Mouse (Mus musculus): ENCODE data around the gene Cadm1. TPM values are rescaled to one million over a fixed set of nuclear protein-coding genes. Genes with fewer than 3 reads are reported as not detected.

The Cadm1 gene
- total and polyA plus RNA-seq, 3 experiments, result 0.14 to 0.31 TPM; not detected in 1

DNA sequence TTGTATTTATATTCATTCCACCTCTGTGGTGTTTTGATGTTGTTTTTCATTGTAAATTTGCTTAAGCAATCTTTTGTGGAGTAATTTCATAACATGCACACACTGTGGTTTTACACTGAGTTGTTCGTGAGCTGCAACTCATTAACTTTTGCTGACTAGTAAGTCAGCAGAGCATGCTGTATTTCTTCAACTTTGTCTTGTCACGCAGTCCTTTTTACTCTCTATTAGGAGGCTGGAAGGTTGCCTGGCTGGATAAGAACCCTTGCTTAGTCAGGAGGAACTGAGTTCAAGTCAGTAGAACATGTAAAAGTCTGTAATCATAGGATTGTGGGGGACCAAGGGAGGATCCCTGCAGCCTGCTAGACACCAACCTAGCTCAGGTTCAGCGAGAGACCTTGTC, 185.4 kb downstream of the Cadm1 start:
- no peaks in the 10 kb centered on the region for H3K79me2 ChIP-seq (ENCODE audit: control insufficient read depth, insufficient read depth, low read length, poor library complexity)
- H3K36me3 ChIP-seq (ENCODE audit: control insufficient read depth in 1 of 2, insufficient read depth in 2 of 2, low read length in 2 of 2), result no peaks in the 10 kb centered on the region
- TF ChIP-seq ZC3H11A (IDR thresholded peaks at IDR 0.05; ENCODE audit: low read depth, low read length), result no peak
- TF ChIP-seq ZKSCAN1 (IDR thresholded peaks at IDR 0.05; ENCODE audit: low read depth, low read length), result no peak
- TF ChIP-seq EP300 (IDR thresholded peaks at IDR 0.05; ENCODE audit: low read depth in 1 of 2, low read length in 2 of 2), result no peak
- TF ChIP-seq USF1 (IDR thresholded peaks at IDR 0.05; ENCODE audit: low read depth, low read length), result no peak
- no peak for TF ChIP-seq BHLHE40 (IDR thresholded peaks at IDR 0.05; ENCODE audit: borderline replicate concordance, low read depth, low read length)
- TF ChIP-seq POLR2AphosphoS5 (IDR thresholded peaks at IDR 0.05; ENCODE audit: borderline replicate concordance, low read depth, low read length), result no peak
- TF ChIP-seq MAX (IDR thresholded peaks at IDR 0.05; ENCODE audit: low read length), result no peak
- TF ChIP-seq POLR2A (IDR thresholded peaks at IDR 0.05; ENCODE audit: control insufficient read depth in 1 of 2, insufficient read depth in 1 of 2, low read depth in 1 of 2, low read length in 2 of 2, poor library complexity in 1 of 2), result no peak
- no peak for TF ChIP-seq GATA1 (IDR thresholded peaks at IDR 0.05; ENCODE audit: low read depth, low read length)
- TF ChIP-seq JUND (IDR thresholded peaks at IDR 0.05; ENCODE audit: low read depth, low read length), result no peak
- TF ChIP-seq KAT2A (conservative IDR thresholded peaks at IDR 0.05; ENCODE audit: low read depth, low read length), result no peak
- no peak for TF ChIP-seq MAFK (IDR thresholded peaks at IDR 0.05; ENCODE audit: borderline replicate concordance, low read depth, low read length)
- TF ChIP-seq RAD21 (IDR thresholded peaks at IDR 0.05; ENCODE audit: low read depth, low read length), result no peak
- TF ChIP-seq POLR2AphosphoS2 (IDR thresholded peaks at IDR 0.05; ENCODE audit: low read length), result no peak
- no peak for TF ChIP-seq MEF2A (IDR thresholded peaks at IDR 0.05; ENCODE audit: extremely low read depth, insufficient replicate concordance, low read depth, low read length, poor library complexity, severe bottlenecking)
- no peak overlapping the region for H3K4me3 ChIP-seq (ENCODE audit: control insufficient read depth in 1 of 2, insufficient read depth in 1 of 2, low read depth in 2 of 2, low read length in 2 of 2)
- no peaks in the 10 kb centered on the region for H3K4me1 ChIP-seq (ENCODE audit: control insufficient read depth in 1 of 2, insufficient read depth in 2 of 2, low read length in 2 of 2)
- H3K27me3 ChIP-seq (ENCODE audit: control insufficient read depth in 1 of 2, insufficient read depth in 2 of 2, low read length in 2 of 2), result no peaks in the 10 kb centered on the region
- H3K9me3 ChIP-seq (replicated peaks; ENCODE audit: insufficient read depth, low read length), result no peaks in the 10 kb centered on the region
- no peak for DNase-seq (ENCODE audit: low read depth, low spot score)
- H3K9ac ChIP-seq (ENCODE audit: control insufficient read depth, low read depth, low read length, poor library complexity, severe bottlenecking), result no peak overlapping the region
- no peak overlapping the region for H3K27ac ChIP-seq (ENCODE audit: control insufficient read depth, low read depth, low read length)

DNA sequence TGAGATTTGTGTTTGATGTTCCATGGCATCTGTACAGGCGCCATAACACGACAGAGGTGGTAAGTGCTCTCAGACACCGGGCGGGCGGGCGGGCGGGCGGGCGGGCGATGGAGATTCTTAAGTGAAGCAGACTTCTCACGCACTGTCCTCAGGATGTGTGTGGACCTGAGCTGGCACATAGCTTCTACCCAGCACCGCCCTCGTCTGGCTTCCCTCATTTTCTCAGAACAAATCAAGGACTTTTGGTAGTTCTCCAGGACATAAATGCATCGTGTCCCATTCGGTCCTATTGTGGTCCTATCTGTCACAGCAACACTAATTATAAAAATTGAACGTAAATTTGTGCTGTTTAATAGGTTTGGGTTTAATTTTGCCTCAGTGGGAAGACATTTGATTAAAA, 186.9 kb downstream of the Cadm1 start:
- Histone ChIP-seq H3K4me3 (ENCODE audit: control insufficient read depth in 1 of 2, insufficient read depth in 1 of 2, low read depth in 2 of 2, low read length in 2 of 2) (no peak overlapping the region), H3K9ac (ENCODE audit: control insufficient read depth, low read depth, low read length, poor library complexity, severe bottlenecking) (no peak overlapping the region), H3K36me3 (ENCODE audit: control insufficient read depth in 1 of 2, insufficient read depth in 2 of 2, low read length in 2 of 2) (no peaks in the 10 kb centered on the region), H3K79me2 (ENCODE audit: control insufficient read depth, insufficient read depth, low read length, poor library complexity) (no peaks in the 10 kb centered on the region), H3K27ac (ENCODE audit: control insufficient read depth, low read depth, low read length) (no peak overlapping the region), H3K27me3 (ENCODE audit: control insufficient read depth in 1 of 2, insufficient read depth in 2 of 2, low read length in 2 of 2) (no peaks in the 10 kb centered on the region), H3K4me1 (ENCODE audit: control insufficient read depth in 1 of 2, insufficient read depth in 2 of 2, low read length in 2 of 2) (no peaks in the 10 kb centered on the region), H3K9me3 (replicated peaks; ENCODE audit: insufficient read depth, low read length) (no peaks in the 10 kb centered on the region)
- TF ChIP-seq RCOR1 (IDR thresholded peaks at IDR 0.05; ENCODE audit: low read depth, low read length) (no peak), NELFE (IDR thresholded peaks at IDR 0.05; ENCODE audit: low read depth, low read length) (no peak), ZMIZ1 (IDR thresholded peaks at IDR 0.05; ENCODE audit: low read depth, low read length) (no peak), JUND (IDR thresholded peaks at IDR 0.05; ENCODE audit: low read depth, low read length) (no peak), POLR2AphosphoS2 (IDR thresholded peaks at IDR 0.05; ENCODE audit: low read length) (no peak), ZC3H11A (IDR thresholded peaks at IDR 0.05; ENCODE audit: low read depth, low read length) (no peak), KAT2A (conservative IDR thresholded peaks at IDR 0.05; ENCODE audit: low read depth, low read length) (no peak), ETS1 (IDR thresholded peaks at IDR 0.05; ENCODE audit: low read depth, low read length) (no peak), MAX (IDR thresholded peaks at IDR 0.05; ENCODE audit: low read length) (no peak), ZKSCAN1 (IDR thresholded peaks at IDR 0.05; ENCODE audit: low read depth, low read length) (no peak), CHD2 (IDR thresholded peaks at IDR 0.05; ENCODE audit: low read length) (no peak), SIN3A (IDR thresholded peaks at IDR 0.05; ENCODE audit: low read length) (no peak), MYC (IDR thresholded peaks at IDR 0.05; ENCODE audit: low read depth, low read length) (no peak), CTCF (IDR thresholded peaks at IDR 0.05 in 2 of 3, conservative IDR thresholded peaks at IDR 0.05 in 1 of 3; ENCODE audit: control insufficient read depth in 1 of 3, insufficient read depth in 1 of 3, low read depth in 2 of 3, low read length in 3 of 3, poor library complexity in 1 of 3, severe bottlenecking in 1 of 3) (no peak), ZNF384 (IDR thresholded peaks at IDR 0.05; ENCODE audit: low read depth, low read length) (no peak)
- DNase-seq (ENCODE audit: low read depth, low spot score), result no peak
